In the genomic region with DNA sequence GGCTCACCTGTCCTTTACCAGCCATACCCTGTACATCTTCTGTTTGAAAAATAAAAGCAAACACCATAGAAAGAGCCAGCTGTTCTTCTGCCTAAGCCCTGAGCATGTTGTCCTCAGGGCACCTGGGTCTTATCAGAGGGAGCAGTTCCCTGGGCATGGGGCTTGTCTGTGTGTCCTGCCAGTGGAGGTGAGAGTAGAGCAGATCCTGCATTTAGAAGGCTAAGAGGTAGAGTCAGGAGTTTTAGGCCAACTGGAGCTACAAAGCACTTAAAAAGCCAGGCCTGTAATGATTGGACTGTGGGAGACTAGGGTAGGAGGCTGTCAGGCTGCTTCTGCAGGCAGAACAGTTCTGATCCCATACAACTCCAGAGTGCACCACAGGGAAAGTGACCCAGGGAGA, we compare ENCODE assay signal across 19 mouse cellular contexts. TPM values are rescaled to one million over a fixed set of nuclear protein-coding genes. Genes with fewer than 3 reads are reported as not detected.
"Had no signal": no experiment of that assay in that cellular context is flagged by ENCODE, and none has a peak within 500 bp of the region (broad histone marks: within the 10 kb centered on the region; RNA-seq: fewer than 3 reads in every experiment).

No protein-coding gene starts in this region.

- H3K4me2 ChIP-seq: kidney, embryonic 15.5 days; limb, embryonic 15.5 days; lung, embryonic 14.5 days; midbrain, embryonic 12.5 days had no signal

- ATAC-seq: midbrain, embryonic 16.5 days had no signal

- H3K27me3 ChIP-seq: kidney, embryonic 15.5 days; limb, embryonic 15.5 days; midbrain, embryonic 12.5 days had no signal

- H3K9me3 ChIP-seq: kidney, embryonic 15.5 days; limb, embryonic 15.5 days; midbrain, embryonic 12.5 days had no signal

- DNase-seq: kidney, adult 18-20 months; kidney, postnatal 25 days; layer of hippocampus, postnatal 36 days; lung, embryonic 14.5 days; lung, postnatal 10 days; lung, postnatal 4 days; right cerebral cortex, adult 18-20 months; right cerebral cortex, postnatal 25 days; thymus, postnatal 4 days had no signal

- H3K27ac ChIP-seq: kidney, embryonic 15.5 days; limb, embryonic 15.5 days; midbrain, embryonic 12.5 days had no signal

- H3K4me3 ChIP-seq: kidney, embryonic 15.5 days; limb, embryonic 15.5 days; midbrain, embryonic 12.5 days had no signal

- H3K9ac ChIP-seq: kidney, embryonic 15.5 days; limb, embryonic 15.5 days; lung, embryonic 14.5 days; midbrain, embryonic 12.5 days had no signal

RNA-seq across cellular contexts. Expression of a gene that starts 24.6 kb away (rescaled TPM):
- total RNA-seq: megakaryocyte-erythroid progenitor cell, adult 5-6 weeks had no signal
- polyA plus RNA-seq: limb, embryonic 11.5 days; liver, embryonic 16.5 days; midbrain, embryonic 16.5 days; neural tube, embryonic 14.5 days had no signal

RNA-seq across cellular contexts. Expression of a gene that starts 39.7 kb away (rescaled TPM):
- total RNA-seq: layer of hippocampus, postnatal 36 days; left cerebral cortex, adult 8-10 months; left cerebral cortex, postnatal 25 days; megakaryocyte-erythroid progenitor cell, adult 5-6 weeks had no signal
- polyA plus RNA-seq: limb, embryonic 11.5 days; limb, embryonic 15.5 days; lung, embryonic 14.5 days; midbrain, embryonic 12.5 days; midbrain, embryonic 16.5 days; neural tube, embryonic 14.5 days had no signal
